Mouse (Mus musculus): ENCODE measurements around the gene Slc24a2. TPM values are rescaled to one million over a fixed set of nuclear protein-coding genes. Genes with fewer than 3 reads are reported as not detected.

The Slc24a2 gene
- polyA plus RNA-seq, 1 experiment from 2014 or later = not detected

- H3K27ac ChIP-seq (ENCODE audit: low read length) = no peak overlapping the region
- H3K4me2 ChIP-seq (replicated peaks; ENCODE audit: low read depth, low read length) = no peak overlapping the region
- WGBS = 86% methylated on average over 5 of the region's 5 CpGs
- no peaks in the 10 kb centered on the region for H3K36me3 ChIP-seq (ENCODE audit: insufficient read depth, low read length)
- H3K9ac ChIP-seq (replicated peaks; ENCODE audit: low read length) = no peak overlapping the region
- H3K4me3 ChIP-seq (ENCODE audit: low read length) = no peak overlapping the region
- ATAC-seq (ENCODE audit: low FRiP score, low TSS enrichment) = no peak
- H3K4me1 ChIP-seq (ENCODE audit: insufficient read depth, low read length) = no peaks in the 10 kb centered on the region
- no peaks in the 10 kb centered on the region for H3K27me3 ChIP-seq (ENCODE audit: insufficient read depth, low read length)
- no peaks in the 10 kb centered on the region for H3K9me3 ChIP-seq (ENCODE audit: low read length)
Observed at GRCm38 (mm10) chr4:87087597-87087996, 142.7 kb downstream of the Slc24a2 start.

DNA sequence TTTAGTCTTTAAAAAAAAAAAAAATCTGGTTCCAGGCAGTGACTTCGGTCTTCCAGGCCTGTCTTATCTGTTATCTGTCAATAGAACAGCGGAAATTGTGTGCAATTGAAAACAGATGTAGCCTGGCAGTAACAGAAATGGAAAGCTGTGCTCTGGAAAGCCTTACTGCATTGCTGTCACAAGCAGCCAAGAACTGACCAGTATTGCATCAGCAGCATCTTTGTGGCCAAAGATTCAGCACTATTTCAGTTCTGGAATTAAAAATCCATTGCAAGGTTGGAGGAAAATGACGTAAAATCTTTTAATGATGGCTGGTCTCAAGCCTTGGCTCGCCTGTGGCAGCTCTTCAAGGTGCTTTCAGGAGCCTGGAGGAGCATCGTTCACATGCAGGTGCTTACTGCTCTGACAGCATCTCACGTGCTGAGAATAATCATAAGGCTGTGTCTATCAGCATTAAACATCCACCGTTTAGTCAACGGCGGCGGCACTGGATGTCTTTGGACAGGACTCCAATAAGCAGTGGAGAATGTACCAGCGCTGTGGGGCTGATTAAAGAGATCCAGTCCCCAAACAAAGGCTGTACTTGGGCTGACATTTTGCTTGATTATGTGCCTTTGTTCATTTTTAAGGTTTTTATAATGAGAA lies 143.2 kb downstream of the Slc24a2 start:
- Histone ChIP-seq H3K9ac (replicated peaks; ENCODE audit: low read length) (no peak overlapping the region), H3K27me3 (ENCODE audit: insufficient read depth, low read length) (no peaks in the 10 kb centered on the region), H3K4me2 (replicated peaks; ENCODE audit: low read depth, low read length) (no peak overlapping the region), H3K36me3 (ENCODE audit: insufficient read depth, low read length) (no peaks in the 10 kb centered on the region), H3K9me3 (ENCODE audit: low read length) (no peaks in the 10 kb centered on the region), H3K4me3 (ENCODE audit: low read length) (no peak overlapping the region), H3K27ac (ENCODE audit: low read length) (no peak overlapping the region), H3K4me1 (ENCODE audit: insufficient read depth, low read length) (no peaks in the 10 kb centered on the region)
- 70% methylated on average over 11 of the region's 11 CpGs for WGBS
- ATAC-seq (ENCODE audit: low FRiP score, low TSS enrichment) = no peak

DNA sequence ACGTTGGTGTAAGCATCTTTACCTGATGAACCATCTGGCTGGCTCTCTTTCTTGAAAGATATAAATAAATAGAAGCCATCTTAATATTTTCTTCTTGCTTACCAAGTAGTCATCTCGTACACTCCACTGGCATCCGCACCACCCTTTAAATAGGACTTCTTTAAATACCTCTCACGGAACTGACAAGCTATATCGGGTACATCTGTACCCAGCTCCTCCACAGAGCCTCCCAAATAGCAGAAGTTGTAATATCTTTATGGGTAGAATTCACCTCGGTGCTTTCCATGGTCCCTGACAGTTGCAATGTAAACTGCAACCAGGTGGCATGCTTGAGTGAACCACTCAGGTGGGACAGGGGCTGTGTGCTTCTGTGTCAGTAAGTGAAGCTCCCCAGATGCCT lies 149.0 kb downstream of the Slc24a2 start:
- Histone ChIP-seq H3K27me3 (ENCODE audit: insufficient read depth, low read length) (no peaks in the 10 kb centered on the region), H3K27ac (ENCODE audit: low read length) (no peak overlapping the region), H3K9me3 (ENCODE audit: low read length) (no peaks in the 10 kb centered on the region), H3K4me3 (ENCODE audit: low read length) (no peak overlapping the region), H3K36me3 (ENCODE audit: insufficient read depth, low read length) (no peaks in the 10 kb centered on the region), H3K4me2 (replicated peaks; ENCODE audit: low read depth, low read length) (no peak overlapping the region), H3K9ac (replicated peaks; ENCODE audit: low read length) (no peak overlapping the region), H3K4me1 (ENCODE audit: insufficient read depth, low read length) (no peaks in the 10 kb centered on the region)
- WGBS = 83% methylated on average over 6 of the region's 6 CpGs
- no peak for ATAC-seq (ENCODE audit: low FRiP score, low TSS enrichment)

- H3K4me3 ChIP-seq (ENCODE audit: low read length) = no peak overlapping the region
- no peaks in the 10 kb centered on the region for H3K4me1 ChIP-seq (ENCODE audit: insufficient read depth, low read length)
- H3K27me3 ChIP-seq (ENCODE audit: insufficient read depth, low read length) = no peaks in the 10 kb centered on the region
- no peak overlapping the region for H3K9ac ChIP-seq (replicated peaks; ENCODE audit: low read length)
- no peaks in the 10 kb centered on the region for H3K9me3 ChIP-seq (ENCODE audit: low read length)
- 80% methylated on average over 4 of the region's 4 CpGs for WGBS
- H3K4me2 ChIP-seq (replicated peaks; ENCODE audit: low read depth, low read length) = no peak overlapping the region
- ATAC-seq (ENCODE audit: low FRiP score, low TSS enrichment) = no peak; the same call in 1 of the 2 replicates
- H3K27ac ChIP-seq (ENCODE audit: low read length) = no peak overlapping the region
- H3K36me3 ChIP-seq (ENCODE audit: insufficient read depth, low read length) = no peaks in the 10 kb centered on the region
Observed at GRCm38 (mm10) chr4:87079305-87079704, 151.0 kb downstream of the Slc24a2 start.

GRCm38 (mm10) chr4:87078726-87079125 lies 151.6 kb downstream of the Slc24a2 start:
- Histone ChIP-seq H3K9ac (replicated peaks; ENCODE audit: low read length) (no peak overlapping the region), H3K4me3 (ENCODE audit: low read length) (no peak overlapping the region), H3K36me3 (ENCODE audit: insufficient read depth, low read length) (no peaks in the 10 kb centered on the region), H3K9me3 (ENCODE audit: low read length) (no peaks in the 10 kb centered on the region), H3K27ac (ENCODE audit: low read length) (no peak overlapping the region), H3K4me1 (ENCODE audit: insufficient read depth, low read length) (no peaks in the 10 kb centered on the region), H3K27me3 (ENCODE audit: insufficient read depth, low read length) (no peaks in the 10 kb centered on the region), H3K4me2 (replicated peaks; ENCODE audit: low read depth, low read length) (no peak overlapping the region)
- WGBS = 35% methylated on average over 2 of the region's 2 CpGs
- peak; percentile 71; the same call in 1 of the 2 replicates for ATAC-seq (ENCODE audit: low FRiP score, low TSS enrichment)

GRCm38 (mm10) chr4:87075761-87076160 lies 154.5 kb downstream of the Slc24a2 start:
- Histone ChIP-seq H3K27me3 (ENCODE audit: insufficient read depth, low read length) (no peaks in the 10 kb centered on the region), H3K9me3 (ENCODE audit: low read length) (no peaks in the 10 kb centered on the region), H3K9ac (replicated peaks; ENCODE audit: low read length) (no peak overlapping the region), H3K4me2 (replicated peaks; ENCODE audit: low read depth, low read length) (no peak overlapping the region), H3K4me3 (ENCODE audit: low read length) (no peak overlapping the region), H3K4me1 (ENCODE audit: insufficient read depth, low read length) (no peaks in the 10 kb centered on the region), H3K27ac (ENCODE audit: low read length) (no peak overlapping the region), H3K36me3 (ENCODE audit: insufficient read depth, low read length) (no peaks in the 10 kb centered on the region)
- no peak for ATAC-seq (ENCODE audit: low FRiP score, low TSS enrichment)
- 68% methylated on average over 3 of the region's 3 CpGs for WGBS

GRCm38 (mm10) chr4:87068121-87068520 lies 162.2 kb downstream of the Slc24a2 start:
- Histone ChIP-seq H3K27ac (ENCODE audit: low read length) (no peak overlapping the region), H3K9me3 (ENCODE audit: low read length) (no peaks in the 10 kb centered on the region), H3K27me3 (ENCODE audit: insufficient read depth, low read length) (no peaks in the 10 kb centered on the region), H3K4me1 (ENCODE audit: insufficient read depth, low read length) (no peaks in the 10 kb centered on the region), H3K4me3 (ENCODE audit: low read length) (no peak overlapping the region), H3K9ac (replicated peaks; ENCODE audit: low read length) (no peak overlapping the region), H3K4me2 (replicated peaks; ENCODE audit: low read depth, low read length) (no peak overlapping the region), H3K36me3 (ENCODE audit: insufficient read depth, low read length) (no peaks in the 10 kb centered on the region)
- no peak for ATAC-seq (ENCODE audit: low FRiP score, low TSS enrichment)
- WGBS = 51% methylated on average over 3 of the region's 3 CpGs

GRCm38 (mm10) chr4:87065227-87065626 lies 165.1 kb downstream of the Slc24a2 start:
- no peak for ATAC-seq (ENCODE audit: low FRiP score, low TSS enrichment)

DNA sequence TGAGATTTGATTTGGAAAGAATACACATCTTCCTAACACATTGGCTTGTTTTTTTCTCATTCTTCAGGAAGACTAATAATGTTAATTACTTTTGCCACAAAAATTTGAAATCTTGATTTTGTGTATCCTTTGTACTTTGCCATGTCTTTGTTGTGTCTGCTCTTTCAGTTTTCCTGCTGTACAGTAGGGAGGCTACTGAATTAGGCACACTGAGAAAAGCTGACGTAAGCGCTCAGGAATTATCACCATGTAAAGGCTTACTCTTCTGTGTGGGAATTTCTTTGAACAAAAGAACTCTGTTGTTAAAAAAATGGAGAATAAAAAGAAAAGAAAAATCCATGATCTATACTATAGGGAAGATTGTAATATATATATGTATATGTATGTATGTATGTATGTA lies 165.7 kb downstream of the Slc24a2 start:
- Histone ChIP-seq H3K4me2 (replicated peaks; ENCODE audit: low read depth, low read length) (no peak overlapping the region), H3K9ac (replicated peaks; ENCODE audit: low read length) (no peak overlapping the region), H3K9me3 (ENCODE audit: low read length) (no peaks in the 10 kb centered on the region), H3K36me3 (ENCODE audit: insufficient read depth, low read length) (no peaks in the 10 kb centered on the region), H3K27me3 (ENCODE audit: insufficient read depth, low read length) (no peaks in the 10 kb centered on the region), H3K4me1 (ENCODE audit: insufficient read depth, low read length) (no peaks in the 10 kb centered on the region), H3K27ac (ENCODE audit: low read length) (no peak overlapping the region), H3K4me3 (ENCODE audit: low read length) (no peak overlapping the region)
- WGBS = 92% methylated on average over 2 of the region's 2 CpGs
- no peak for ATAC-seq (ENCODE audit: low FRiP score, low TSS enrichment)

More at GRCm38 (mm10) chr4:87065227-87065626, 165.1 kb downstream of the Slc24a2 start:
- no peaks in the 10 kb centered on the region for H3K27me3 ChIP-seq (ENCODE audit: insufficient read depth, low read length)
- no peak overlapping the region for H3K9ac ChIP-seq (replicated peaks; ENCODE audit: low read length)
- H3K36me3 ChIP-seq (ENCODE audit: insufficient read depth, low read length) = no peaks in the 10 kb centered on the region
- 92% methylated on average over 5 of the region's 5 CpGs for WGBS
- no peaks in the 10 kb centered on the region for H3K9me3 ChIP-seq (ENCODE audit: low read length)
- no peak overlapping the region for H3K27ac ChIP-seq (ENCODE audit: low read length)
- no peak overlapping the region for H3K4me3 ChIP-seq (ENCODE audit: low read length)
- no peaks in the 10 kb centered on the region for H3K4me1 ChIP-seq (ENCODE audit: insufficient read depth, low read length)
- H3K4me2 ChIP-seq (replicated peaks; ENCODE audit: low read depth, low read length) = no peak overlapping the region

DNA sequence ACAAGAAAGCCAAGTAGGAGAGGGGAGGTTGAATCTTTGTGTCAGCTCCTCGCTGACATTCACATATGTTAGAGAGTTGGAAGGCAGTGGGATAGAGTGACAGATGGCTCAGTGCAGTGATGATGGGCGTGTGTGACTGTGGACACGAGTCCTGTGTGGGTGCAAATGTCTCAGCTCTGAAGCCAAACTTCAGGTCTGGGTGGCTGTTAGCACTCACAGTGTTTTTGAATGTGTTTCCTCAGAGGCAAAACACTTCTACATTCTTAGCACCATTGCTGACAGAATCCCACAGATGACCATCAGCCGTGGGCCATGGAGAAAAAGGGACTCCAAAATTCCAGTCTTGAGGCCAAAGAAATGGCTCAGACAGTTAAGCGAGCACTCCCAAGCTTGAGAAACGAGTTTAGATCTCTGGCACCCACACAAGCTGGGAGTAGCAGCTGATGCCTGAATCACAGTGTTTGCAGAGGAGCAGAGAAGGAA lies 167.5 kb downstream of the Slc24a2 start:
- H3K27ac ChIP-seq (ENCODE audit: low read length) = no peak overlapping the region

More for the DNA sequence above, 167.5 kb downstream of the Slc24a2 start:
- Histone ChIP-seq H3K4me3 (ENCODE audit: low read length) (no peak overlapping the region), H3K4me1 (ENCODE audit: insufficient read depth, low read length) (no peaks in the 10 kb centered on the region), H3K9me3 (ENCODE audit: low read length) (no peaks in the 10 kb centered on the region), H3K27me3 (ENCODE audit: insufficient read depth, low read length) (no peaks in the 10 kb centered on the region), H3K4me2 (replicated peaks; ENCODE audit: low read depth, low read length) (no peak overlapping the region), H3K36me3 (ENCODE audit: insufficient read depth, low read length) (no peaks in the 10 kb centered on the region), H3K9ac (replicated peaks; ENCODE audit: low read length) (no peak overlapping the region)
- 66% methylated on average over 6 of the region's 6 CpGs for WGBS
- no peak for ATAC-seq (ENCODE audit: low FRiP score, low TSS enrichment)
